Mouse (Mus musculus): Measurements from ENCODE around the gene Slc22a6.

DNA sequence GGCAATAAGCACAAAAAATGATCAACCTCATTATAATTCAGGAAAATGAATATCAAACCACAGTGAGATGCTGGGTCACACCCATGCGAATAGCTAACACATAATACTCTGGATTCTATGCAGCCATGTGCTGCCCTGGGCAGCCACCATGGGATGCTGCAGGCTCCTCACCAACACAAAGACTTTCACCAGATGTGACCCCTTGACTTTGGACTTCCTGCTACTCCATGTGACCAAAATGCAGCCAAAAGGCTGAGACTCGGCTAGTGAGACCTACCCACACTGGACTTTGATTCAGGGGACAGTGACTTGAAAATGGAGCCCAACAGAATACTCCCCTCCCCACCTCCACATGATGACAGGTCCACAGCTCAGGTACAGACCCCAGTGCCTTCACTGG lies 12.4 kb downstream of the Slc22a6 start:
- no peak for TF ChIP-seq CTCF (IDR thresholded peaks at IDR 0.05; ENCODE audit: low read depth)
- no peak for TF ChIP-seq EP300 (IDR thresholded peaks at IDR 0.05; ENCODE audit: low read depth)

Measured in liver, embryonic 14.5 days (tissue).